Mouse (Mus musculus) heart, postnatal 0 days (tissue): ENCODE results near the gene Ptprc.

Experiments
- CTCF ChIP-seq: IDR thresholded peaks from 2 replicates; pipeline ENCODE4 v1.5.1; 2016; ENCODE audit warnings: antibody characterized with exemption, control low read depth, low read depth
- EP300 ChIP-seq: IDR thresholded peaks from 2 replicates; pipeline ENCODE4 v1.6.1; 2016; ENCODE audit warnings: antibody characterized with exemption, low read depth

- no peak for TF ChIP-seq CTCF
- TF ChIP-seq EP300: no peak
These were observed 18.5 kb downstream of the Ptprc start for GRCm38 (mm10) chr1:138157008-138157407.
